Mouse (Mus musculus): ENCODE measurements around the gene Tbc1d1.

DNA sequence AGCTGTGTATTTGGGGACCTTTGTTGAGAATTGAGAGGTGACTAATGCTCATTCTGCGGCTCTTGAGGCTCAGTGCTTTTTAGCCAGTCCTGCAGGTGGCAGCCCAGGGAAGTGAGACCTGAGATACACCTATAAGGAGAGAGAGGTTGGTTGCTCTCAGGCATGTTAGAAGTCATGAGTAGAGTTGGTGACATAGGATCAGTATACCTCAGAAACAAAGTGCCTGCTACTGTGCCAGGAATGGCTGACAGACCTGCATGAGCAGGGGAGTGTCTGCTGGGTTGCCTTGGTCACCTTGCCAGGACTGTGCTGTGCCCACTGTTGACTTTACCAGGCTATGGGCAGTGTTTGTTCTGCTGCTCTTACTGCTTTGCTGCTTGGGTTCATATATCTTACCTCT, 157.4 kb downstream of the Tbc1d1 start:
- TF ChIP-seq CTCF (IDR thresholded peaks at IDR 0.05; ENCODE audit: low read depth) (no peak; the same call in 1 of the 2 replicates), EP300 (IDR thresholded peaks at IDR 0.05; ENCODE audit: low read depth) (no peak)
